Mouse (Mus musculus): ENCODE measurements at regions not wholly inside any gene's neighbourhood (a gene's known extent, or its start where the extent isn't known, plus 50 kb on each side); places are given as distances from the start of the nearest gene placed in this dataset.

- TF ChIP-seq POLR2A (IDR thresholded peaks at IDR 0.05; ENCODE audit: insufficient read depth, low read depth, low read length): no peak
- TF ChIP-seq CTCF (IDR thresholded peaks at IDR 0.05): no peak
- TF ChIP-seq EP300 (IDR thresholded peaks at IDR 0.05; ENCODE audit: insufficient read depth, low read depth, low read length): no peak
Observed at GRCm38 (mm10) chr5:118891131-118891530, 330.7 kb downstream of the Med13l start.

Data from heart, adult 2 months (tissue).